Mouse (Mus musculus) splenic B cell, adult 2 months (primary cell): ENCODE data around the gene Nudc.
A peak's percentile ranks its signal among the peaks of the same experiment; 100 is the strongest.

Source experiments
- DNase-seq: peaks from one replicate; pipeline ENCODE4 v3.0.0-alpha.2; 2011; ENCODE audit warnings: low read depth, low spot score
- H3K27me3 ChIP-seq: 2 replicates; pipeline ENCODE4 v1.6.1; 2012; ENCODE audit warnings: mild to moderate bottlenecking, low read length, moderate library complexity, mixed read lengths; ENCODE audit not compliant: control insufficient read depth, poor library complexity, insufficient read depth, severe bottlenecking
- H3K36me3 ChIP-seq: 2 replicates; pipeline ENCODE4 v1.6.1; 2012; ENCODE audit warnings: mild to moderate bottlenecking, low read length, moderate library complexity, mixed read lengths; ENCODE audit not compliant: control insufficient read depth, poor library complexity, insufficient read depth, severe bottlenecking

The Nudc gene

DNA sequence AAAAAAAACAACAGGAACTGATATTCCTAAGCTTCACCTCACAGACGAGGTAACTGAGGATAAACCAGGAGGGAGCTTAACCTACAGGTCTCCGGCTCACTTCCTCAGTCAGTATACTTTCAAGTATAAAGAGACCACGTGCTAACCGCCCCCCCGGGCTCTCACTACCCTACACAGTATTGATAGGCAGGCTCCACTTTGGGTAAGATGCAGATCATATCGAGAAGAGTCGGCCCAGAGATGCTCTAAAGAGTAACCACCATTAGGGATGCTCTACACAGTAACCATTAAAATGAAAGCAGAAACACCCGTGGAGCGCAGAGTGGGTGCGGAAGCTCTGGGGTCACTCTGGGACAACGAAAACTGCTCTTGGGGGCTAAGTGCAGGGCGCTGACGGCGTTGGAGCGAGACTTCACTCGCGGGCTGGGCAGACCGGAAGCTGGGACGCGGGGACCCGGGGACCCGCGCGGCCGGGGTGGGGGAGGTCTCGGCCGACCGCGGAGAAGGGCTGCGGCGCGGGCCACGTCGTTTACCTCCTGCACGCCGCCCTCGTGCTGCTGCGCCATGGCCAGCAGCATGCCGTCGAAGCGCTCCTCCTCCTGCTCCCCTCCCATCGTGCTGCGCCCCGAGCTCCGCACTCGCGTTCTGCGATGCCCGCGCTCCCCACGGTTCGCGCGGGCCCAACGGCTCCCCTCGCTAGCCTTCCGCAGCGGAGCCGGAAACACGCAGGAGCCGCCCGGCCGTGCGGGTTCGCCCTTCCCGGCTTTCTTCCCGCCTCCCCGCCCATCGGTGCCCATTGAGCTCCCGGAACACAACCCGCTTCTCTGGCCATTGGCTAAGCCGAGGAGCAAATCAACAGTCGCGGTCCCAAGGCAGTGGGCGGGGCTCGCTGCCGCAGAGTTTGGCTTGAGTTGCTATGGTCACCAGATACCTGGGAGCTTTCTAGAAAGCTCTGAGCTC lies at the start of gene Nudc:
TSS of gene Nudc (minus strand) at position 725 of the 960 bp plus-strand sequence.
- peaks cover 1% of the 10 kb centered on the region; the same call in 1 of the 2 replicates for H3K36me3 ChIP-seq
- peak; percentile 96 for DNase-seq
- no peaks in the 10 kb centered on the region for H3K27me3 ChIP-seq

DNA sequence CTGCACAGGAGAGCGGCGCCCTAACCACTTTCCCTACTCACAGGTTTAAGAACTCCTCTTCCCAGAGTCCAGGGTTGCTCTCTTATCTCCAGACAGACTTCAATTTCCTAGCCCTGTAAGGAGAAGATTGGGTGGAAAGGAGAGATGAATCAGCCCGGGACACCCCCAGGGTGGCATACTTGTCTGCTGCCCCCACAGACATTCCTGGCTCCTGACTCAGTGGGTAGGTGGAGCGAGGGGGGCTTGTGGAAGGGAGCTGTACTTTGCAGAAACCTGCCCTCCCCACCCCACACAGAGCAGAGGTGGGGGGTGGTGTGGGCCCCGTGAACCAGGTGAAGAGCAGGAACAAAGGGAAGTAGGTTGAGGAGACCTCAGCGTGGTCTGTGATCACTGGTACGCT lies 49.7 kb upstream of the Nudc start:
- peaks cover 2% of the 10 kb centered on the region; the same call in 1 of the 2 replicates for H3K36me3 ChIP-seq
- no peak for DNase-seq
- H3K27me3 ChIP-seq = no peaks in the 10 kb centered on the region

DNA sequence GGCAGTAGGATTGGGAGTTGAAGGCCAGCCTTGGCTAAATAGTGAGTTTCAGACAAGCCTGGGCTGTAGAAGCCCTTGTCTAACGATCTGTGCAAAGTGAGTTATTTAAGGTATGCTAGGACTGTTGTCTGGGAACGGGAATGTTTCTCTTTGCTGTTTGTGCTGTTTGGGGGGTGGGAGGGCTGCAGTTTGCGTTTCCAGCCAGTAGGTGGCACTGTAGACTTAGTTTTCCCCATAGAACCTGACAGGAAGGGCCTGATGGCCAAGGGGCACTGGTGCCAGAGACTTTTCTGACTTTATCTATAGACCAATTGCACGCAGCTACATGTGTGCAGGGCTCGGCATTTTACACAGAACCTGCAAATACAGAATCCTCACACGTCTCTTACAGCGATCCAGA lies 46.8 kb upstream of the Nudc start:
- peak; percentile 87 for DNase-seq
- Histone ChIP-seq H3K36me3 (peaks cover 8% of the 10 kb centered on the region; the same call in 1 of the 2 replicates), H3K27me3 (no peaks in the 10 kb centered on the region)

DNA sequence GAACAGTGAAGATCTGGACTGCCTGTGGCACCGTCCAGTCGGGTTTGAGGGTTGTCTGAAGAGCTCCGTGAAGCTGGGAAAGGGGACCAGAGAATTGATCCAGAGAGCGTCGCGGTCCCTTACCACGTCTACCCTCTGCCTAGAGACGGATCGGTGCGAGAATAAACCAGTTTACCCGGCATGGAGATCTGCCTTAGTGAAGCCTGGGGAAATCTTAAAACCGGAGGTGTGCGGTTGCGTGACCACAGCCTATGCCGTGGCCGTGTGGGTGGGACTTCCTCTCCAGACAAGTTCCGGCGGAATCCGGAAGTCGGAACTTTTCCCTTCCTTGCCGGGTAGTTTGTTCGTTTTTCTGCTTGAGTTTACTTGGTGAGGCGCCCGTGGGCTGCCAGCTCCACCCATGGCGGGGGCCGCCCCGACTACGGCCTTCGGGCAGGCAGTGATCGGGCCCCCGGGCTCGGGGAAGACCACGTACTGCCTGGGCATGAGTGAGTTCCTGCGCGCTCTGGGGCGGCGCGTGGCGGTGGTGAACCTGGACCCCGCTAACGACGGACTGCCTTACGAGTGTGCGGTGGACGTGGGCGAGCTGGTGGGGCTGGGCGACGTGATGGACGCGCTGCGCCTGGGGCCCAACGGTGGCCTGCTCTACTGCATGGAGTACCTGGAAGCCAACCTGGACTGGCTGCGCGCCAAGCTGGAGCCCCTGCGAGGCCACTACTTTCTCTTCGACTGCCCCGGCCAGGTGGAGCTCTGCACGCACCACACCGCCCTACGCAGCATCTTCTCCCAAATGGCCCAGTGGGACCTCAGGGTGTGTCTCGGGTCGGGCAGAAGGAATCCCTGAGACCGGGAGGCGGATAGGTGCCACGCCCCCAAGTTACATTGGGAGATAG lies 38.5 kb upstream of the Nudc start, which contains the start of gene Gpn2:
TSS of gene Gpn2 (plus strand) at position 304 of the 893 bp plus-strand sequence.
- DNase-seq = peak; percentile 90
- no peaks in the 10 kb centered on the region for H3K27me3 ChIP-seq
- peaks cover 8% of the 10 kb centered on the region for H3K36me3 ChIP-seq

DNA sequence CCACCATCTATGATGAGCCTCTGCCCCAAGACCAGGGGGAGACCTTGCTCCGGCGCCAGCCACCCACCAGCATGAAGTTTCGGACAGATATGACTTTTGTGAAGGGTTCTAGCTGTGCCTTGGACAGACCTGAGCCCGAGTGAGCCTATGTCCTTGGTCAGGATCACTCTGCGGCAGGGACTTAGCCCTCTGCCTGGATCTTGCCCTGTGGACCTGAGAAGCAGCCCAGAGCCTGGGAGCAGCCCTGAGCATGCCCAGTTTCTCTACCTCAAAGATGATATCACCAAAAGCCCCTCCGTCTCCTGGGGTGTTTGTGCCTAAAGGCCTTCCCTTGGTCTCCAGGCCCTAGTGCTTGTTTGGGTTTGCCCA lies 37.9 kb upstream of the Nudc start:
- DNase-seq = no peak
- Histone ChIP-seq H3K36me3 (peaks cover 8% of the 10 kb centered on the region), H3K27me3 (no peaks in the 10 kb centered on the region)

DNA sequence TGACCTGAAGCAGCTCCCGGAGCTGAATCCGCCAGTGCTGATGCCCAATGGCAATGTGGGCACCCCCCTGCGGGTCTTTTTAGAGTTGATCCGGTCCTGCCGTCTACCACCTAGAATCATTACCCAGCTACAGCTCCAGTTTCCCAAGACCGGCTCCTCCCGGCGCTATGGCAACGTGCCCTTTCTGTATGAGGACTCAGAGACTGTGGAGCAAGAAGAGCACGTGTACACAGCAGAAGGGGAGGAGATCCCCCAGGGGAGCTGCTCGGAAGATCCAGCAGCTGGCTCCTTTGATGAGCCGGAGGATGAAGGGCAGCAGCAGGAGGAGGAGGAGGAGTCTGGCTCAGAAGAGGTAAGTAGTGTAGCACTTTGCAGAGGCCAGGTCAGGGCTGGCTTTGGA lies 32.2 kb upstream of the Nudc start:
- no peak for DNase-seq
- peaks cover 3% of the 10 kb centered on the region for H3K36me3 ChIP-seq
- no peaks in the 10 kb centered on the region for H3K27me3 ChIP-seq

DNA sequence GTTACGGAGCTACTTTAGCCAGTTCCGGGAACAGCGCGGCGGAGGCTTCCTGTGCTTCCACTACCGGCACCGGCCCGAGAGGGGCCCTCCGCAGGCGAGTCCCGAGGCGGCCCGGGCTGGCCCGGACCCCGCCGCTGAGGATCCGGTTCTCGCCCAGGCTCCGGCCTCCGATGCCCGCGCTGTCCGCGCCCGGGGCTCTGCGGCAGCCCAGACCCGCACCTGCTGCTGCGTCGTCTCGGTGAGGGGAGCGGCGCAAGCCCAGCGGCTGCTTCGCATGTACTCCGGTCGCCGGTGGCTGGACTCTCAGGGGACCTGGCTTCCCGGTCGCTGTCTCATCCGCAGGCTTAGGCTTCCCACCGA lies 29.0 kb upstream of the Nudc start:
- DNase-seq = no peak
- Histone ChIP-seq H3K36me3 (no peaks in the 10 kb centered on the region; the same call in 1 of the 2 replicates), H3K27me3 (no peaks in the 10 kb centered on the region)

DNA sequence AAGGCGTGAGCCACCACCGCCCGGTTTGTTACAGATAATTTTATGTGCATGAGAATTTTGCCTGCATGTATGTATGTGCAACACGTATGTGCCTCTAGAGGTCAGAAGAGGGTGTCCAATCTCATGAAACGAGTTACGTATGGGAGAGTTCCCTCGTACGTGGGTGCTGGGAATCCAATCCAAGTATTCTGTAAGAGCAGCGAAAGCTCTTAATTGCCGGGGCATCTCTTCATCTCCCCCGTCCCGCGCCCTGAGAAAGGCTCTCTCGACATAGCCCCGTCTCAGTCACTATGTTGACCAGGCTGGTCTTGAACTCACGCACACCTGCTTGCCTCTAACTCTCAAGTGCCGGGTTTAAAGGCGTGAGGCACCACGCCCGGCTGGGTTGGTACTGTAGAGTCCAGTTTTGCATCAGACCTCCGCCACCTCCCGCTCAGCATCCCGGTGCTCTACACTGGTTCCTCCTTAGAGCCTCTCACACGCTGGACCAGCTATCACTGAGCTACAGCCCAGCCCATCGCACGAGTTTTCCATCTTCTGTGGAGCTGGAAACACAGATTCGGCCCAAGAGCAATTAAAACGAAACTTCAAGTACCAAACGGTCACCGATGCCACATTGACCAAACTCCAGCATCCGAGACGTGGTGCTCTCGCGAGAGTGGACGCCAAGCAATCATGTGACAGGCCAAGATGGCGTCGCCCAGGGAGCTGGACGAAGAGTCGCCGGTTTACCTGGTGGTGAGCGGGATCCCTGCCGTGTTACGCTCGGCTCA lies 28.5 kb upstream of the Nudc start, which contains the start of gene Gpatch3:
TSS of gene Gpatch3 (plus strand) at position 676 of the 773 bp plus-strand sequence.
- no peaks in the 10 kb centered on the region for H3K27me3 ChIP-seq
- DNase-seq = peak; percentile 94
- H3K36me3 ChIP-seq = no peaks in the 10 kb centered on the region; the same call in 1 of the 2 replicates

DNA sequence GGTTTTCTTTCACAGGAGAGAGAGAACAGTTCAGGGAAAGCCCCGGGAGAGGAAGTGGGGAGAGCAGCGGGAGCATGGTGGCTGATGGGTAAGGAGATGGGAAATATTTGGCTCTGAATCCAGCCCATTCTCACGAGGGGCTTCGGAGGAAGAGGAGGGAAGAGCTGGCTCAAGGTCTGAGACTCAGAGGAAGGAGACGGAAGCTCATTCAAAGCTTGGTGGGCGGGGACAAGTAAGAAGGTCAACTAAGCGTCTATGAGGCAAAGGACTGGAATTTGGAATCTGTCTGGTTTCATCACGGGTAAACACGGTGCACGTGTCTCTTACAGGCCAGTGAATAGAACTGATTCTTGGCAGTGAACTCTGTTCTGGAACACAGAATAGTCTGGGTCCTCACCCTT lies 24.3 kb upstream of the Nudc start:
- Histone ChIP-seq H3K36me3 (no peaks in the 10 kb centered on the region), H3K27me3 (no peaks in the 10 kb centered on the region)
- DNase-seq = no peak

DNA sequence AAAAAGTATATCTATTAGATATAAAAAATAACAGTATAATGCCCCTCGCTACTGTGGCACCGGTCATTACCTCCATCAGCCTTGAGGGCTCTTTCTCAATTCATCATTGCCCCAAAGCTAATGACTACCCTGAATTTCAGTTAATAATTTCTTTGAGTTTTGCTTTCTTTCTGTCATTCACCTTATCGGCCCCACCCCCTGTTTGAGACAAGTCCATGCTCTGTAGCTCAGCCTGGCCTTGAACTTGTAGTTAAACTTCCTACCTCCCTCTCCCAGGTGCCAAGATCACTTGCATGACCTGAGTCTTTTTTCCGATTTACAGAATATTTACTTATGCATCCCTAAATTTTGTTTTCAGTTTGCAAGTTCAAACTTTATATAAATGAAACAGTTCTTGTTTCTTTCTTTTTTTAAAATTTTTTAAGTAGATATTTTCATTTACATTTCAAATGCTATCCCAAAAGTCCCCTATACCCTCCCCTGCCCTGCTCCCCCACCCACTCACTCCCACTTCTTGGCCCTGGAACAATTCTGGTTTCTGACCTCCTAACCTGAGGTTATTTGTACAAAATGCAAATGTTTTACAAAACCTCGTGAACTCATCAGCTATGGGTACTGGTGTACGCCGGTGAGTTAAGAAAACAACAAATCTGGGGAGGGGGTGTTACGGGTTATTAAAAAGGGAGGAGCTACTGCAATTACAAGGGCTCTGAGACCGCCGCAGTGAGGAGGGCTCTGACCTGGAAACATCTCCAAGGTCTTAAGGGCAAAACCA lies 23.7 kb upstream of the Nudc start:
- H3K27me3 ChIP-seq = no peaks in the 10 kb centered on the region
- no peaks in the 10 kb centered on the region for H3K36me3 ChIP-seq
- DNase-seq = no peak

DNA sequence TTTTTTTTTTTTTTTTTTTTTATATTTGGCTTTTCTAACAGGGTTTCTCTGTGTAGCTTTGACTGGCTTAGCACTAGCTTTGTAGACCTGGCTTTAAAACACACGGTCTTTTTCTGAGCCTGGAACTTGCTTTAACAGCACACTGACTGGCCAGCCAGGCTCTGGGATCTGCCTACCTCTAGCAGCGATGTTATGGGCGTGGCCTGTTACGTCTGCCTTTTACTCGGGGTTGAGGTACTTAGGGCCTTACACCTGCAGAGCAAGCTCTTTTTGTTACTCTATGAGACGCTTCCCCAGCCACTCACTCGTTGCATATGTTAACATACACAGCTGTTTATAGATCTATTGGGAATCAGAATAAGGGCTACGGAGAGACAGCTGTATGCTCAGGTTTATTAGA lies 21.5 kb upstream of the Nudc start:
- DNase-seq = no peak
- Histone ChIP-seq H3K36me3 (no peaks in the 10 kb centered on the region), H3K27me3 (no peaks in the 10 kb centered on the region)

DNA sequence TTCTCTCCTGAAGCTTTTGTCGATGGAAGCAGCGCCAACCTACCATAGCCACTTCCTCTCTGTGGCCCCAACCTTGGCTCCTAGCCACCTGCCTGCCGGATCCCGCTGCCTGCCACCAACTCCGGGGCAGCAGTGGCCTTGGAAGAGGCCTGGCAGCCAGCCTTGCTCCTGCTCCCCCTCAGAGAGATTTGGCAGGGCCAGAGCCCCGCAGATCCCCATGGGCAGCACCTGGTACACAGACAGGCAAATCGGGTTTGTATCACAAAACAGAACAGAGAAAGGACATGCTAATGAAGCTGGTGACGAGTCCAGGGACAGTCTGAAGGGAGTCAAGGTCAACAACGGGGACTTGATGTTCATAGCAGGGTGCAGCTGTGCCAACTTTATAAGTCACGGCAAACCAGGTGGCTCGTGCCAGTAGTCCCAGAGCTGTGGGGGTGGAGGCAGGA lies 17.4 kb upstream of the Nudc start:
- no peaks in the 10 kb centered on the region for H3K27me3 ChIP-seq
- no peaks in the 10 kb centered on the region for H3K36me3 ChIP-seq
- no peak for DNase-seq

DNA sequence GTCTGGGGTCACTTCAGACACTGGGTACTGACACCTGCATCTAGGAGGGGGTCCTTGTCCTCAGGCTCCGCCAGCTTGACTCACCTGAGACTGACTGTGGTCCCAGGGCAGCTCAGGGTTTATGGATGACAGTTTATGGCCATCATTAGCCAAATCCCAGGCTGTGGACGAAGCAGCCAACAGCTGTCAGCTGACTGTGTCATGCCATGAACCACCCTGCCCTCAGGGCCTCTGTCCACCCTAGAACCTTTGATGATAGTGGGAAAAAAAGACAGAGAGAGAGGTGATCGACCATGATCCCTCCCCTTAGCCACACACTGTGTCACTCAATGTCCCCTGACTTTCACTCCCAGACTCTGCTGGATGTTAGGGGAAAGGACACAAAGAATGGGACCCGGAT lies 15.8 kb upstream of the Nudc start:
- no peaks in the 10 kb centered on the region for H3K27me3 ChIP-seq
- DNase-seq = no peak
- H3K36me3 ChIP-seq = no peaks in the 10 kb centered on the region

DNA sequence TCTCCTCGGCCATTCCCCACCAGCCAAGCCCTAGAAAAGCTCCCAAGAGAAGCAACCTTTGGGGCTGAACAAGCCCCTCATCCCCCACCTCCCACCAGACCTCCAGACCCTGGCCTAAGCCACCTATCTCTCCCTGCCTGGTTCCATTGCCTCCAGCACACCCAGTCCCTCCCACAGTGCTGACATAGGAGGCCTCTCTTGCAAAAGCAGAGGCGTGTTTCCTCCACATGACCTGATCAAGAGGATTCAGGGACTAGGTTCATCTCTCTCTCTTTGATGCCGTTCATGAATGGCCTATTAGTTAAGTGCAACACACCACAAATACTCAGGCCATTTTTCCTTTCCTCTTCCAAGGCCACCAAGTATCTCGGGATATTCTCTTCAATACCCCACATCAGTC lies 14.1 kb upstream of the Nudc start:
- no peak for DNase-seq
- no peaks in the 10 kb centered on the region for H3K36me3 ChIP-seq

More for the DNA sequence above, 14.1 kb upstream of the Nudc start:
- H3K27me3 ChIP-seq = no peaks in the 10 kb centered on the region
